Mouse (Mus musculus) liver, embryonic 11.5 days (tissue): ENCODE data around the gene Zan. TPM values are rescaled to one million over a fixed set of nuclear protein-coding genes. Genes with fewer than 3 reads are reported as not detected.

Experiments
- ATAC-seq: fragments of 200-750 bp; cut with Nextera tagmentation; replicated peaks from 2 replicates; pipeline ENCODE4 v1.8.0; 2017; ENCODE audit warnings: moderate number of reproducible peaks, mild to moderate bottlenecking, moderate TSS enrichment, moderate library complexity; ENCODE audit not compliant: low FRiP score
- DNase-seq: peaks from one replicate; pipeline ENCODE4 v3.0.0-alpha.2; 2017; ENCODE audit warnings: low spot score
- H3K27ac ChIP-seq: fragments of 300-500 bp; sonication (generic); 2 replicates; pipeline ENCODE4 v1.5.1; 2014; ENCODE audit warnings: mild to moderate bottlenecking, low read depth, low read length, control low read depth
- H3K27me3 ChIP-seq: fragments of 300-500 bp; sonication (generic); replicated peaks from 2 replicates; pipeline ENCODE4 v1.6.1; 2014; ENCODE audit warnings: low read length, mixed read lengths; ENCODE audit not compliant: control insufficient read depth, insufficient read depth
- H3K36me3 ChIP-seq: fragments of 300-500 bp; sonication (generic); 2 replicates; pipeline ENCODE4 v1.6.1; 2014; ENCODE audit warnings: mild to moderate bottlenecking, low read length, moderate library complexity, mixed read lengths; ENCODE audit not compliant: control insufficient read depth, insufficient read depth
- H3K4me1 ChIP-seq: fragments of 300-500 bp; sonication (generic); replicated peaks from 2 replicates; pipeline ENCODE4 v1.6.1; 2014; ENCODE audit warnings: low read length, mixed read lengths; ENCODE audit not compliant: control insufficient read depth, insufficient read depth
- H3K4me2 ChIP-seq: fragments of 300-500 bp; sonication (generic); 2 replicates; pipeline ENCODE4 v1.6.1; 2014; ENCODE audit warnings: mild to moderate bottlenecking, control low read depth, moderate library complexity
- H3K4me3 ChIP-seq: fragments of 300-500 bp; sonication (generic); 2 replicates; pipeline ENCODE4 v1.5.1; 2014; ENCODE audit warnings: low read depth, low read length, control low read depth
- H3K9ac ChIP-seq: fragments of 300-500 bp; sonication (generic); 2 replicates; pipeline ENCODE4 v1.6.1; 2014; ENCODE audit warnings: low read depth, low read length, control low read depth
- H3K9me3 ChIP-seq: fragments of 300-500 bp; sonication (generic); 2 replicates; pipeline ENCODE4 v1.6.1; 2016; ENCODE audit warnings: low read length, inconsistent platforms, mixed read lengths; ENCODE audit not compliant: control insufficient read depth
- WGBS: fragments of 180-500 bp; shearing (Covaris S2); extraction: QIAGEN DNeasy Blood & Tissue Kit; methylation state at CpG from one replicate; pipeline ENCODE4 v1.1.7; 2014; 5-methylcytosine and 5-hydroxymethylcytosine counted together
- polyA plus RNA-seq: library from polyadenylated mRNA; unstranded; fragments of >200 nt; fragmentation: Nextera tagmentation; extraction: Ambion mirVana; gene quantifications from 2 replicates; pipeline ENCODE4 v1.2.1, GENCODE M21; 2014

Gene Zan
- polyA plus RNA-seq, 1 experiment from 2014 or later = 0.49 TPM

DNA sequence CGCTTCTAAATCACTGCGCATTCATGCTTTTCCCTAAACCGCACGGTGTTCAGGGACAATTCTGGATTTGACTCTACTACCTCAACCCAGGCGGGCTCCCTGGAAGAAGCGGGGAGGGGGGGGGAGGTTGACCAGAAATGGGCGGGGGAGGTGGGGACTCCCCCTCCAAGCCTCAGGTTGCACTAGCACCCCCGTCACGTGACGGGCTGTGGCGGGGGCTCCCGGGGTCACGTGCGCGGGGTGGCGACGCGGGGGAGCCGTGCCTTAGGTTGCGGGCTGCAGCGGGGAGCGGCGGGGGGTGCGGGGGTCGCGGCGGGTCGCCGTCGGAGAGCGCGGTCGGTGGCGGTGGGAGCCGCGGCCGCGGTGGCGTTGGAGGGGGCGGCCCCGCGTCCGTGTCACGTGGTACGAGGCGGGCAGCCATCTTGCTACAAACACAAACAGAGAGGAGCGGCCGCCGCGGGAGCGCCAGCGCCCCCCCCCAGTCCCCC, 33.2 kb upstream of the Zan start:
- 2% methylated on average over 43 of the region's 52 CpGs for WGBS
- H3K9ac ChIP-seq = peak overlapping the region; percentile 99
- DNase-seq (peak; percentile 86), ATAC-seq (peak; percentile 72)
- H3K27me3 ChIP-seq = no peaks in the 10 kb centered on the region
- H3K4me2 ChIP-seq = peak overlapping the region; percentile 95
- H3K36me3 ChIP-seq = no peaks in the 10 kb centered on the region
- H3K4me3 ChIP-seq = peak overlapping the region; percentile 99
- H3K4me1 ChIP-seq = peaks cover 25% of the 10 kb centered on the region
- H3K9me3 ChIP-seq = no peaks in the 10 kb centered on the region
- H3K27ac ChIP-seq = peak overlapping the region; percentile 85

DNA sequence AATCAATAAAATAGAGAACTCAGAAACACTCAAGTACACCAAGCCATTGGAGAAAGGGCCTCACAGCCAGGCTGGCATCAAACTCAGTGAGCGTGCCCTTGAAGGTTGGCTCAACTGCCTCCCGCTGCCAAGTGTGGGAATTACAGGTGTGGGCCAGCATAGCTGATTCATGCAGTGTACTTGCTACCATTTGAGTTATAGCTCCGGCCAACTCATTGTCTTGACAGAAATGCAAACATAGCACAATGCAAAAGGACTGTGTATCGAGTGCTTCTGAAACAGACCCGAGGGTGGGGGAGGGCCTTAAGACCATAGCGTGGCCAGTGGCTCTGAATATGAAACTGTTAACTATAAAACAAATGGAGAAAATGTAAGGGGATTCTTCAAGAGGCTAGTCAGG, 27.2 kb upstream of the Zan start:
- peak overlapping the region; percentile 16; the same call in 1 of the 2 replicates for H3K27ac ChIP-seq
- ATAC-seq = no peak
- 79% methylated on average over 6 of the region's 6 CpGs for WGBS

DNA sequence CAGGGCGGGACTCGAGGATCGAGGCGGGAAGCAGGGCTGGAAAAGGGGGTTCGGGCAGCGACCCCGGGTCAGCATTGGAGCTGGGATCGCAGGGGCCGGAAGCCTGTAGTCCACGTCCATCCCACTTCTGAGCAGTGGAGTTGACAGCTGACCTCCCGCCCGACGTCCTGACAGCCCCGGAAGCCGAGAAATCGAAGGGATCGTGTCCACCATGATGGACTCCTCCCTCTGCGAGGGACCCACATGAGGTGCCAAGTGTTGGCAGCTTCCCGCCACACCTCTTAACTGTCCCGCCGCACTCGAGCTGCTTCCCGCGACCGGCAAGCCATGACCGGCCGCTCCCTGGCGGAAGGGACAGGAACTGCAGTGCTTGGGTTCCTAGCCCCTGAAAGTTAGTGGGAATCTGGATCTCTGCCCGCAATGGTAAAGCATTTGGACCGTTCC, 25.8 kb upstream of the Zan start:
- H3K4me1 ChIP-seq = peaks cover 15% of the 10 kb centered on the region
- under 1% methylated on average over 30 of the region's 30 CpGs for WGBS
- no peaks in the 10 kb centered on the region for H3K9me3 ChIP-seq
- peak; percentile 86 for ATAC-seq
- H3K27me3 ChIP-seq = no peaks in the 10 kb centered on the region
- DNase-seq = no peak
- H3K4me3 ChIP-seq = peak overlapping the region; percentile 58
- peak overlapping the region; percentile 82 for H3K4me2 ChIP-seq
- H3K9ac ChIP-seq = peak overlapping the region; percentile 68
- H3K27ac ChIP-seq = peak overlapping the region; percentile 96
- H3K36me3 ChIP-seq = 0 out of 2 replicates have a peak, but pooled peaks cover 3% of the 10 kb centered on the region

More for the DNA sequence above, 27.2 kb upstream of the Zan start:
- H3K36me3 ChIP-seq = 0 out of 2 replicates have a peak, but pooled peaks cover 3% of the 10 kb centered on the region
- H3K9me3 ChIP-seq = no peaks in the 10 kb centered on the region
- no peak overlapping the region for H3K9ac ChIP-seq
- DNase-seq = no peak
- H3K4me1 ChIP-seq = peaks cover 15% of the 10 kb centered on the region
- no peak overlapping the region for H3K4me3 ChIP-seq
- no peak overlapping the region; the same call in 1 of the 2 replicates for H3K4me2 ChIP-seq
- H3K27me3 ChIP-seq = no peaks in the 10 kb centered on the region

DNA sequence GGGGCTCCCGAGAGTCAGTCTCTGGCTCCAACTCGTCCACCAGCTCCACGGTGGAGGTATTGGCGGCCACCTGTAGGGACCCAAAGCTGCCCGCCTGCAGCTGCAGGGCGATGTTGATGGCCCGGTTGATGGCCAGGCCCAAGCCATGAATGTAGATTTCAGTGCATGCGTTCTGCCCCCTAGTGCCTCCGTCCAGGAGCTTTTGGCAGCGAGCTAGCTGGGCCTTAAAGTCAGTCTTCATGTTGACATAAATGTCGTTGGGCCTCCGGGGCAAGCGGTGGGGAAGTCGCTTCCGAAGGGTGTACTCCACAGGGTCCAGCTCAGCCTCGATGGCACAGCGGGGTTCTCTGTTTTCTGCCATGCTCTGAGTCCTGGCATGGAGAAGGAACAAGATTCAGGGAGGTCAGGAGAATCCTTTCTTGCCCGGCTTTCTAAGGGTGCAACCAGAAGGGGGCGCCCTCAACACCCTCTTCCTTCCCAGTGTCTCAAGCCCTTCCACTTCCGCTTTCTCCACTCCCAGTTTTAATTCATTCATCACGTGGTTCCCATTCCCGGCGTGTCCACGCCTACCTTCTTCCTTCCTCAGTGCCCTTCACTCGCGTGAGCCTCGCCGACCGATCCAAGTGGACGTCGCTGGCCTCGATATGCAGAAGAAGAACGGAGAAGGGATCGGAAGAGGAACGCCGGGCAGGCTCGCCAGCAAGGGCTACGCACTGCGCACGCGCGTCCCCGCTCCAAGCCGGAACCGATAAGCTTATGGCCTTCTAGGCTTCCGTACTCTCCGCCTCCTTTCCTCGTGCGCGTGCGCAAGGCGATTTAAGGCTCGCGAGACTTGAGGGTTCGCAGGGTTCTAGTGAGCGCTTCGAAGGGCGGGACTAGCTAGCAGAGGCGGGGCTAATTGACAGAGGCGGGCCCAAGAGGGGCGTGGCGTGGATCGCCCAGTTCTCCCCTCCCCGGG, 25.1 kb upstream of the Zan start, which contains the start of gene Pop7:
Pop7 (minus strand) TSS at position 810 of the 958 bp plus-strand sequence.
- Histone ChIP-seq H3K36me3 (0 out of 2 replicates have a peak, but pooled peaks cover 3% of the 10 kb centered on the region), H3K4me3 (peak within 1 kb of the TSS; percentile 58), H3K9ac (peak within 1 kb of the TSS; percentile 68), H3K27me3 (no peaks in the 10 kb centered on the region), H3K4me1 (peaks cover 15% of the 10 kb centered on the region), H3K27ac (peak within 1 kb of the TSS; percentile 96), H3K4me2 (peak within 1 kb of the TSS; percentile 82), H3K9me3 (no peaks in the 10 kb centered on the region)
- ATAC-seq = peak; percentile 95
- peak; percentile 100 for DNase-seq
- whole genome bisulfite sequencing = 3% methylated on average over 64 of the region's 64 CpGs

DNA sequence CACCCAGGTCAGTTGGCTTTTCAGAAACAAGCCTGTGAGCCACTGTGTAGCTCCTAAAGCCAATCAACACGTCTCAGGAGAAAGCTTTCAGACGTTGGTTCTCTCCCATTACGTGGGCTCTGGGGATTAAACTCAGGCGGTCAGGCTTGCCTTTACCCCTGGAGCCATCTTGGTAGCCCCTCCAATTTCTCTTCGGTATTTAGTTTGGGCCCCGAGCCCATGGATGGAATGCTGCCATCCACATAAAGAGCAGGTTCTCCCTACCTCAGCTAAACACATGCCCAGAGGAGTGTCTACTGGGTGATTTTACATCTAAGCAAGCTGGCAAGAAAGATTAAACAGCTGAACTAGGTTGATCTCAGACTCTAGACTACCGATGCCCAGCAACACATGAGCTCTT, 23.3 kb upstream of the Zan start:
- peaks cover 15% of the 10 kb centered on the region for H3K4me1 ChIP-seq
- H3K27ac ChIP-seq = no peak overlapping the region
- 87% methylated on average over 7 of the region's 7 CpGs for WGBS
- no peak for DNase-seq
- H3K36me3 ChIP-seq = 0 out of 2 replicates have a peak, but pooled peaks cover 3% of the 10 kb centered on the region
- H3K4me3 ChIP-seq = no peak overlapping the region
- H3K9ac ChIP-seq = no peak overlapping the region
- H3K4me2 ChIP-seq = no peak overlapping the region
- ATAC-seq = no peak
- H3K9me3 ChIP-seq = no peaks in the 10 kb centered on the region
- H3K27me3 ChIP-seq = no peaks in the 10 kb centered on the region

DNA sequence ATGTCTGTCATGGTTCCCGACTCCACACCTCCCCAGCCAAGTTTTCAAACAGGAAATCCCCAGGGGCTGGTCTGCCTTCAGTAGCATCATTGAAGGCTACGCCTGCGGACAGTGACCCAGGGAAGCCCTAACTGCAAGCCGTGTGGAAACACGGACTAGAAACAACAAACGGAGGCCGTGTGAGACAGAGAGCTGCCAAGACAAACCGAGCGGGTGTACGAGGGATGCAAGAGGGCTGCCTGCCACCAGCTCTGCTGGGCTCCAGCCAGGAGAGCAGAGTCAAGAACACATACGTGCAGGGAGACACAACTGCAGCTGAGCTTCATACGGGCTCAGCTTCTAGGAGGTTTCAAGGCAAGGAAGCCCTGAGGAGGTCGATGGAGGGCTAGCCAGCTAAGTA, 17.0 kb upstream of the Zan start:
- no peaks in the 10 kb centered on the region for H3K4me1 ChIP-seq
- H3K4me3 ChIP-seq = no peak overlapping the region
- H3K27ac ChIP-seq = no peak overlapping the region
- DNase-seq = no peak
- H3K9me3 ChIP-seq = no peaks in the 10 kb centered on the region
- ATAC-seq = no peak
- H3K9ac ChIP-seq = no peak overlapping the region
- H3K36me3 ChIP-seq = no peaks in the 10 kb centered on the region
- H3K4me2 ChIP-seq = no peak overlapping the region
- H3K27me3 ChIP-seq = no peaks in the 10 kb centered on the region
- WGBS = 76% methylated on average over 13 of the region's 13 CpGs

DNA sequence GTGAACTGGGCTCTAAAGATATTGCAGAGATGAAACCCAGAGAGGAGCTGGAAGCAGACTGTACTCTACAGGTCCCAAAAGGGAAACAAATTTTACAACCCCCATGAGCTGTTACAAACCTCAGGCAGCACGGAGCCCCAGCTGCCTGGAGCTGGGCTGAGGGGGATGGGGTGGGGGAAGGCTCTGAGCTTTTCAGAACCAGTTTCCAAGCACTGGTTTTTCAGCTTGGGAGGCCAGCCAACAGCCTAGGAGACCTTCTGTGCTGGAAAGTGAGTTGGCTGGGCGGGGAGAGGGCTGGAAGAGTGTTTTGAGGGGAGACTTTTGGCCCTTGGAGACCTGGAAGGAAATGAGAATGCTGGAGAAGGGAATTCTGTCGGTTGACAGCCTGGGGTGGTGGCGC, 14.7 kb upstream of the Zan start:
- ATAC-seq (no peak), DNase-seq (no peak)
- Histone ChIP-seq H3K27ac (no peak overlapping the region), H3K4me1 (no peaks in the 10 kb centered on the region), H3K9ac (no peak overlapping the region), H3K27me3 (peaks cover 4% of the 10 kb centered on the region; the same call in 1 of the 2 replicates), H3K36me3 (no peaks in the 10 kb centered on the region), H3K9me3 (no peaks in the 10 kb centered on the region), H3K4me2 (no peak overlapping the region), H3K4me3 (no peak overlapping the region)
- WGBS = 53% methylated on average over 4 of the region's 4 CpGs

DNA sequence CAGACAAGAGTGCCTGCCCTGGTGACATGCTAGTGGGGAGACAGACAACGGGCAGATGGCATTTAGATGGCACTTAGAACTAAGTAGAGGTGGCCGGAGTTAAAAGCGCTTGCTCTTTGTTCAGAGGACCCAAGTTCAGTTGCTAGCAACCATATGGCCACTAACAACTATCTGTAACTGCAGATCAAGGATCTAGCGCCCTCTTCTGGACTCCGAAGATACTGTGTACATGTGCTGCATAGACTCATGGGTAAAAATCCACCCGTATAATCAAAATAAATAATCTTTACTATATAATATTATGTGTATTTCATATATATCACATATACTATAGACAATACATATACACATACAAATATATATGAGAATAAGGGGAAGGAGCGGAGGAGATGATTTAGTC, 10.8 kb upstream of the Zan start:
- Histone ChIP-seq H3K27ac (no peak overlapping the region), H3K4me3 (no peak overlapping the region), H3K4me2 (no peak overlapping the region), H3K9ac (no peak overlapping the region), H3K9me3 (no peaks in the 10 kb centered on the region), H3K4me1 (no peaks in the 10 kb centered on the region), H3K36me3 (no peaks in the 10 kb centered on the region), H3K27me3 (peaks cover 28% of the 10 kb centered on the region)
- no peak for DNase-seq
- no peak for ATAC-seq
- 85% methylated on average over 7 of the region's 7 CpGs for WGBS
